In the genomic region with DNA sequence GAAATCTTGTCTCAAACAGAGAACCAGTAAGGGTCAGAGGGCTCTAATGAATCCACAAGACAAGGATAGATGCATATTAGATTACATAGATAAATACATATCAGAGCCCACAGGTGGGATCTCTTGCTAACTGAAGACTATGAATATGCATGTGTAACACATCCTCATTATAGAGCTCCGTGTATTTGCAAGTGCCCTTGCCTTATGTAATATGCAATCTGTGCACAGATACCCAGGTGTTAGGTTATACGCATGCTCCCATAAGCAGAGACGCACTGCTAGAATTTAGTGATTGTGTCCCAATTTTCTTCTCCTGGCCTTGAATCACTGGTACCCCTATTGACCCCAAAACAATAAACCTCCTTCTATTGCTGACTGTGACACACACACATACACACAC, we compare ENCODE assay signal across 25 mouse cellular contexts. TPM values are rescaled to one million over a fixed set of nuclear protein-coding genes. Genes with fewer than 3 reads are reported as not detected.
A peak's percentile ranks its signal among the peaks of the same experiment; 100 is the strongest.
DNase-seq lines count a peak whose midpoint lies in the region; ATAC-seq and TF ChIP-seq lines count a peak whose summit lies in the region.
"Had no signal": no experiment of that assay in that cellular context is flagged by ENCODE, and none has a peak within 500 bp of the region (broad histone marks: within the 10 kb centered on the region; RNA-seq: fewer than 3 reads in every experiment).

No protein-coding gene starts in this region.

- ATAC-seq in frontal cortex, adult (ENCODE audit: low TSS enrichment): peak; percentile 55; the same call in 1 of the 2 replicates
- ATAC-seq in lung, embryonic 14.5 days (ENCODE audit: insufficient read depth): no peak
- ATAC-seq: activated CD4-positive, CD25-positive, alpha-beta regulatory T cell, adult 4 months; CD4-positive, CD25-positive, alpha-beta regulatory T cell, adult 4 months; forebrain, embryonic 14.5 days; forebrain, embryonic 16.5 days; Patski had no signal

- no peaks in the 10 kb centered on the region for H3K36me3 ChIP-seq in lung, embryonic 14.5 days (ENCODE audit: insufficient read depth)
- H3K36me3 ChIP-seq: embryonic facial prominence, embryonic 13.5 days; embryonic facial prominence, embryonic 15.5 days; forebrain, embryonic 10.5 days; forebrain, embryonic 12.5 days; G1E had no signal

- H3K27me3 ChIP-seq in lung, embryonic 14.5 days (ENCODE audit: insufficient read depth, low read length): no peaks in the 10 kb centered on the region
- H3K27me3 ChIP-seq: Patski had no signal

- no peak overlapping the region for H3K9ac ChIP-seq in lung, embryonic 14.5 days
- H3K9ac ChIP-seq: embryonic facial prominence, embryonic 13.5 days; embryonic facial prominence, embryonic 15.5 days; forebrain, embryonic 12.5 days had no signal

- H3K27ac ChIP-seq in lung, embryonic 14.5 days (ENCODE audit: low read depth): peak overlapping the region; percentile 71; the same call in 1 of the 2 replicates
- H3K27ac ChIP-seq: embryonic facial prominence, embryonic 13.5 days; embryonic facial prominence, embryonic 15.5 days; forebrain, embryonic 10.5 days; forebrain, embryonic 12.5 days had no signal

- 84% methylated on average over 3 of the region's 3 CpGs for WGBS in lung, embryonic 14.5 days

- H3K4me1 ChIP-seq in lung, embryonic 14.5 days (ENCODE audit: insufficient read depth): no peaks in the 10 kb centered on the region

- H3K4me3 ChIP-seq in lung, embryonic 14.5 days (ENCODE audit: low read depth, low read length): no peak overlapping the region
- H3K4me3 ChIP-seq: embryonic facial prominence, embryonic 13.5 days; embryonic facial prominence, embryonic 15.5 days; erythroblast, embryonic 14.5 days; forebrain, embryonic 10.5 days; forebrain, embryonic 12.5 days had no signal

- H3K9me3 ChIP-seq in lung, embryonic 14.5 days (ENCODE audit: low read depth, low read length): peaks cover 4% of the 10 kb centered on the region; the same call in 1 of the 2 replicates
- H3K9me3 ChIP-seq: embryonic facial prominence, embryonic 13.5 days; embryonic facial prominence, embryonic 15.5 days; forebrain, embryonic 10.5 days; forebrain, embryonic 12.5 days; G1E had no signal

- no peak overlapping the region for H3K4me2 ChIP-seq in lung, embryonic 14.5 days
- H3K4me2 ChIP-seq: embryonic facial prominence, embryonic 13.5 days; embryonic facial prominence, embryonic 15.5 days; forebrain, embryonic 12.5 days had no signal

- no peak for DNase-seq in frontal cortex, postnatal 25 days (ENCODE audit: low spot score in 2 of 2)
- DNase-seq in lung, embryonic 14.5 days: no peak
- DNase-seq in lung, postnatal 36 days: no peak
- peak; percentile 47 for DNase-seq in brain, adult 2 months (ENCODE audit: low read depth, low spot score)
- DNase-seq: adrenal gland, adult 8-10 months; adrenal gland, postnatal 14 days; adrenal gland, postnatal 36 days; B cell, adult 2 months; cerebellum, adult 11 months; cerebellum, adult 18-20 months; cerebellum, adult 8-10 months; cerebellum, adult 9-11 months; embryo, embryonic 11 days had no signal

- no peak for TF ChIP-seq CTCF in lung, embryonic 14.5 days (IDR thresholded peaks at IDR 0.05; ENCODE audit: low read depth)

RNA-seq across cellular contexts. Expression of a gene that starts 27.5 kb away (rescaled TPM):
- 1.6 and 2.2 TPM in 2 replicates for polyA plus RNA-seq in lung, embryonic 14.5 days (2014; fragmentation: Nextera tagmentation; extraction: Ambion mirVana)
- polyA plus RNA-seq: CD4-positive, CD25-positive, alpha-beta regulatory T cell, adult 4 months; erythroblast, embryonic 14.5 days; G1E had no signal

RNA-seq across cellular contexts. Expression of a gene that starts 34.0 kb away (rescaled TPM):
- polyA plus RNA-seq in lung, embryonic 14.5 days (2014; fragmentation: Nextera tagmentation; extraction: Ambion mirVana): 5.3 and 6.7 TPM in 2 replicates
- polyA plus RNA-seq: erythroblast, embryonic 14.5 days; G1E had no signal

RNA-seq across cellular contexts. Expression of a gene that starts 55.4 kb away (rescaled TPM):
- polyA plus RNA-seq in lung, embryonic 14.5 days (2014; fragmentation: Nextera tagmentation; extraction: Ambion mirVana): 47.6 and 51.0 TPM in 2 replicates
